Mouse (Mus musculus) midbrain, postnatal 0 days (tissue): ENCODE results near the gene Snai1. TPM values are rescaled to one million over a fixed set of nuclear protein-coding genes. Genes with fewer than 3 reads are reported as not detected.
A peak's percentile ranks its signal among the peaks of the same experiment; 100 is the strongest.

Experiments
- ATAC-seq: fragments of 200-750 bp; cut with Nextera tagmentation; 2 replicates; pipeline ENCODE4 v1.8.0; 2017; ENCODE audit warnings: moderate number of reproducible peaks, mild to moderate bottlenecking, moderate TSS enrichment, moderate library complexity; ENCODE audit not compliant: low FRiP score
- DNase-seq: peaks from one replicate; pipeline ENCODE4 v3.0.0-alpha.2; 2015; ENCODE audit warnings: low spot score
- H3K27ac ChIP-seq: fragments of 300-500 bp; sonication (generic); 2 replicates; pipeline ENCODE4 v1.5.1; 2014; ENCODE audit warnings: low read depth, mild to moderate bottlenecking, low read length, mixed read lengths
- H3K27me3 ChIP-seq: fragments of 300-500 bp; sonication (generic); 2 replicates; pipeline ENCODE4 v1.6.1; 2014; ENCODE audit warnings: low read length, control low read depth, mixed read lengths; ENCODE audit not compliant: insufficient read depth
- H3K36me3 ChIP-seq: fragments of 300-500 bp; sonication (generic); 2 replicates; pipeline ENCODE4 v1.6.1; 2014; ENCODE audit warnings: low read length, control low read depth, mixed read lengths; ENCODE audit not compliant: insufficient read depth
- H3K4me1 ChIP-seq: fragments of 300-500 bp; sonication (generic); 2 replicates; pipeline ENCODE4 v1.6.1; 2014; ENCODE audit warnings: mild to moderate bottlenecking, control low read depth, antibody characterized with exemption, low read length, mixed read lengths; ENCODE audit not compliant: insufficient read depth
- H3K4me2 ChIP-seq: fragments of 300-500 bp; sonication (generic); 2 replicates; pipeline ENCODE4 v1.6.1; 2014; ENCODE audit warnings: low read depth, mild to moderate bottlenecking, low read length, mixed read lengths; ENCODE audit not compliant: poor library complexity, severe bottlenecking
- H3K4me3 ChIP-seq: fragments of 300-500 bp; sonication (generic); 2 replicates; pipeline ENCODE4 v1.5.1; 2014; ENCODE audit warnings: low read depth, mild to moderate bottlenecking, low read length, moderate library complexity
- H3K9ac ChIP-seq: fragments of 300-500 bp; sonication (generic); replicated peaks from 2 replicates; pipeline ENCODE4 v1.6.1; 2014; ENCODE audit warnings: mild to moderate bottlenecking, low read length, moderate library complexity, mixed read lengths; ENCODE audit not compliant: poor library complexity, severe bottlenecking
- H3K9me3 ChIP-seq: fragments of 300-500 bp; sonication (generic); 2 replicates; pipeline ENCODE4 v1.6.1; 2016; ENCODE audit warnings: low read length, control low read depth
- CTCF ChIP-seq: IDR thresholded peaks from 2 replicates; pipeline ENCODE4 v1.5.1; 2016; ENCODE audit warnings: antibody characterized with exemption, mild to moderate bottlenecking
- WGBS: fragments of 180-500 bp; shearing (Covaris S2); extraction: QIAGEN DNeasy Blood & Tissue Kit; methylation state at CpG from one replicate; pipeline ENCODE4 v1.1.7; 2014; 5-methylcytosine and 5-hydroxymethylcytosine counted together
- polyA plus RNA-seq: library from polyadenylated mRNA; unstranded; fragments of >200 nt; fragmentation: Nextera tagmentation; extraction: Ambion mirVana; gene quantifications from 2 replicates; pipeline ENCODE4 v1.2.1, GENCODE M21; 2015
- total RNA-seq: library from RNA; depleted of rRNA; stranded (reverse); fragments of >200 nt; gene quantifications from 2 replicates; pipeline ENCODE4 v1.2.3, GENCODE M21; 2014; rRNA removed

Snai1 gene
- total and polyA plus RNA-seq, 2 experiments from 2014 or later: 0.71 to 3.8 TPM

DNA sequence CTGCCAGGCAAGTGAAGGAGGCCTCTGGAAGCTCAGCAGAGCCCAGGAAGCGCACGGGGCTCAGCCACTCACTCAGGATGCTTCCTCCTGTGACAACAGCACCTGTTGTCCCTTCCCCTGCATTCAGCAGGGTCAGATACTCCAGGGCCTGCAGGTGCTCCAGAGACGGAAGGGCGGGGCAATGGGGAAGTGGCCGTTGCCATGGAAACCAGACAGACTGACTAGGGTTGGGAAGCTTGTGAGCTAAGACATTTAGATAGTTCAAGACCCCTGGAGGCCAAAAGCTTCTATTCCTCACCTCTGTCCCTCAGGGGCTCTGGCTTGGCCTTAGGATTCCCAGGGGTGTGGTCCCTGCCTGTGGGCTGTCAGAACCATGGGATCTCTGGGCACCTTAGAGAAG, 40.5 kb downstream of the Snai1 start:
- Histone ChIP-seq H3K27ac (no peak overlapping the region), H3K4me2 (no peak overlapping the region), H3K36me3 (no peaks in the 10 kb centered on the region), H3K9me3 (no peaks in the 10 kb centered on the region), H3K4me1 (no peaks in the 10 kb centered on the region), H3K4me3 (no peak overlapping the region), H3K9ac (no peak overlapping the region), H3K27me3 (no peaks in the 10 kb centered on the region)
- TF ChIP-seq CTCF: no peak
- no peak for ATAC-seq
- WGBS: 26% methylated on average over 5 of the region's 5 CpGs
- no peak for DNase-seq

DNA sequence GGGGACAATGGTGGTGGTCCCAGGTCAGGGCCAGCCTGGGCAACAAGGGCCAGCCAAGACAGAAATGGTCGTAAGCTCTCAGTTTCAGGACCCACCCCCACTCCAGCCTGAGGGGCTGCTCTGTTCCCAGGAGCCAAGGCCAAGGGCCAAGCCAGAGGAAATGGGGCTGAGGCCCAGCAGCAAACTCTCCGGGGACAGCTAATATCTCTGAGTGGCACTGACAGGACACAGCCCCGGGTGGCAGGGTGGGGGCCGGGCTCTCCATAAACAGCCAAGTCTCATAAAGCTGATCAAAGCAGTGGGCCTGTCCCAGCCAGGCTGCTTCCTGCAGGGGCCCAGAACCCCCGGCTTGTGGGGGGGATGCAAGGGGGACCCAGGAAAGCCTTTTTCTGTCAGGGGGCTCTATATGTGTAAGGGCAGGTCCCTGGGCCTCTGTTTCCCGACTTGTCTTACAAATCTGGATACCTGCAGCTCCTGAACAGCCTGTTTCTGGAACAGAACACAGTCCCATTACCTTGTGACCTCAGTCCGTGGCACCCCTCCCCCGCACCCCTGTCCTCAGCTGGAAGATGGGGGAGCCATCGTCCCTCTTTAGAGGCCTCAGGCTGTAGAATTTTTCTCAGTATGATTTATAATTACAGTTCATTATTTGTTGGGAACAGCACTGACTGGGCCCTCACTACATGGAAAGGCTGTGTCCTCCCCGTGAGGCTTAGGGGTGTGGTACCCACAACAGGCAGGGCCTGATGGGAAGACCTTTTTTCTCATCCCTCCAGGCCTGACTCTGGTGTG, 45.4 kb downstream of the Snai1 start:
- Histone ChIP-seq H3K9me3 (no peaks in the 10 kb centered on the region), H3K4me3 (no peak overlapping the region), H3K9ac (no peak overlapping the region), H3K36me3 (no peaks in the 10 kb centered on the region), H3K27ac (no peak overlapping the region), H3K4me2 (no peak overlapping the region), H3K27me3 (no peaks in the 10 kb centered on the region), H3K4me1 (no peaks in the 10 kb centered on the region)
- ATAC-seq: no peak
- TF ChIP-seq CTCF: no peak
- DNase-seq: no peak
- WGBS: 47% methylated on average over 10 of the region's 10 CpGs

DNA sequence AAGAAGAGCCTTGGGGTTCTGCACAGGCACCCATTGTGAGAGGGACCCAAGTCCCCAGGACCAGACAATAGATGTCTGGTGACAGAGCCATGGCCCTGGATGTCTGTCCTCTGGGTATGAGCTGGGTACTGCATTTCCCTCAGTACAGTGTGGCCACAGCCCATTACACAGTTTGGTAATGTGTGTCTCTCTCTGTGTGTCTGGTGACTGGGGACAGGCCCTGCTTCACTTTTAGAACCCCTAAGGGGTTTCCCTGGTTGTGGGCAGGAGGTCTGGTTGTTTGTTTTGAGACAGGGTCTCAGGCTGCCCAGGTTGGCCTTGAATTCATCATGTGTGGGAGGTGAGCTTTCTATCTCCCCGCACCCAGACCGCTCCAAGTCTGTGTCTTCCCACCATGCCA, 47.3 kb downstream of the Snai1 start:
- ATAC-seq: no peak
- no peak overlapping the region for H3K27ac ChIP-seq
- H3K36me3 ChIP-seq: no peaks in the 10 kb centered on the region
- 84% methylated on average over 2 of the region's 2 CpGs for WGBS
- H3K27me3 ChIP-seq: no peaks in the 10 kb centered on the region
- no peak overlapping the region for H3K4me3 ChIP-seq
- DNase-seq: no peak
- no peak overlapping the region for H3K4me2 ChIP-seq
- no peak for TF ChIP-seq CTCF
- no peaks in the 10 kb centered on the region for H3K9me3 ChIP-seq
- no peaks in the 10 kb centered on the region for H3K4me1 ChIP-seq
- H3K9ac ChIP-seq: no peak overlapping the region

DNA sequence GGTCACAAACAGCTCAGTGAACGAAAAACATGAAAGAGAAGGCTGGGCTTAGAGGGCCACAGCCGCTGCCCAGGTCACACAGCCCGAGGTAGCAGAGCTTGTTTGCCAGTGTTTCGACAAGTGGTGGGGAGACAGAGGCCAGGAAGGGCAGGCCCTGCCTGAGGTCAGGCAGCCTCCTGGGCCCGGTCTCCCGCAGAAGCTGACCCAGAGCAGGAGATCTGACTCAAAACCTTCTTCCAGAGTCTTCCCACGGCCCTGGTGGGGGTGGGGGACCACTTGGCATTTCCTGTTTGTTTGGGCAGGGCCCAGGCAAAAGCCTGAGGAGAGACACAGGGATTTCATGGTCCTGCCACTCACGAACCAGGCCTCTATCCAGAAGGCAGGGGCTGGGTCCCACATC, 48.0 kb downstream of the Snai1 start:
- H3K4me2 ChIP-seq: no peak overlapping the region
- ATAC-seq: no peak
- DNase-seq: no peak
- no peaks in the 10 kb centered on the region for H3K27me3 ChIP-seq
- WGBS: 40% methylated on average over 8 of the region's 8 CpGs
- H3K4me1 ChIP-seq: no peaks in the 10 kb centered on the region
- no peak overlapping the region for H3K4me3 ChIP-seq
- no peak overlapping the region for H3K27ac ChIP-seq
- TF ChIP-seq CTCF: no peak
- no peaks in the 10 kb centered on the region for H3K9me3 ChIP-seq
- H3K36me3 ChIP-seq: no peaks in the 10 kb centered on the region
- no peak overlapping the region for H3K9ac ChIP-seq

DNA sequence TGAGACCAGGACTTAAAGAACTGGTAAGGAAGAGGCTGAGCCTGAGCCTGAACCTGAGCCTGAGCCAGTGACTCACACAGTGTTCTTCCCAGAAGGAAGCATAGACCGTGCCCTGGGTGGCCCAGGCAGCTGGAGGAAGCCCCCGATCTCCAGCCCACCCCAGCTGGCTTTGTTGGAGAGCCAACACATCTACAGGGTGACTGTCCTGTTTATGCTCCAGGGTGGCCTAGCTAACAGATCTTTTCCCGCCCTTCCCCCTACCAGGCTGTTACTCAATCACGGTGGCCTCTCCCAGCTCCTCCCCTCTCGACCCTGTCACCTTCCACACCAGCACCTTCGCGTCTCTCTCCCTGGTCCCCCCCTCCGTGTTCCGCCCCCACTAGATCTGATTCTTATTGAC, 49.0 kb downstream of the Snai1 start:
- 38% methylated on average over 9 of the region's 9 CpGs for WGBS
- TF ChIP-seq CTCF: no peak
- no peak overlapping the region for H3K4me3 ChIP-seq
- H3K27ac ChIP-seq: no peak overlapping the region
- H3K9ac ChIP-seq: no peak overlapping the region
- no peak overlapping the region for H3K4me2 ChIP-seq
- DNase-seq (no peak), ATAC-seq (no peak)
- no peaks in the 10 kb centered on the region for H3K27me3 ChIP-seq
- no peaks in the 10 kb centered on the region for H3K36me3 ChIP-seq
- H3K4me1 ChIP-seq: no peaks in the 10 kb centered on the region
- H3K9me3 ChIP-seq: no peaks in the 10 kb centered on the region

DNA sequence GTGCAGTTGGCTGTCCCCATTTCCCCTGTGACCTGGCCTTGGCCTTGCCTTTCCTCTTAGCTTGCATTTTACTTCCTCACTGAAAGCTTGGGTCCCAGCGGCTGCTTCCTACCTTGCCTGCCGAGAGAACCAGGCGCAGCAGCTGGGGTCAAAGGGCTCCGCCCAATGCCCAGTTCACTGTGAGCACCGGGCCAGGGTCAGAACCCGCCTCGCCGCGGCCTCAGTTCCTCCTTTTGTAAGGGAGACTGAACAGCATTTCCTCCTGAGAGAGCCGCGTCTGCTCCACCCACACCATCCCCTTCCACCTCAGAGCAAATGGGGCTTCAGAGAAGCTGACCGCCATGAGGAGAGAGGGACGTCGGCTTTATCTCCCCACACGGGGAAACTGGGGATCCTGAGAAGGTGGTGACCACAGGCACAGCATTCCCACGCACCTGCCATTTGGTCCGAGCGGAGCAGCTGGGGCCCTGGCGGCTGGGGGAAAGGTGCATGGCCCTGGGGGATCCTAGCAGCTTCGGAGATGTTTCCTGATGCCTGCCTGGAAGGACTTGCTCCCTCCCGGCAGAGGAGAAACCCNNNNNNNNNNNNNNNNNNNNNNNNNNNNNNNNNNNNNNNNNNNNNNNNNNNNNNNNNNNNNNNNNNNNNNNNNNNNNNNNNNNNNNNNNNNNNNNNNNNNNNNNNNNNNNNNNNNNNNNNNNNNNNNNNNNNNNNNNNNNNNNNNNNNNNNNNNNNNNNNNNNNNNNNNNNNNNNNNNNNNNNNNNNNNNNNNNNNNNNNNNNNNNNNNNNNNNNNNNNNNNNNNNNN, 51.0 kb downstream of the Snai1 start:
- 23% methylated on average over 21 of the region's 21 CpGs for WGBS
- no peaks in the 10 kb centered on the region for H3K4me1 ChIP-seq
- ATAC-seq (no peak), DNase-seq (no peak)
- TF ChIP-seq CTCF: no peak
- H3K27ac ChIP-seq: peak overlapping the region; percentile 26; the same call in 1 of the 2 replicates
- H3K36me3 ChIP-seq: no peaks in the 10 kb centered on the region
- no peak overlapping the region for H3K4me2 ChIP-seq
- H3K9me3 ChIP-seq: no peaks in the 10 kb centered on the region
- H3K4me3 ChIP-seq: 0 out of 2 replicates have a peak overlapping the region, but pooled peaks have one; percentile 2
- 0 out of 2 replicates have a peak overlapping the region, but pooled peaks have one; percentile 29 for H3K9ac ChIP-seq
- no peaks in the 10 kb centered on the region for H3K27me3 ChIP-seq

Other genes starting within 250 kb of the Snai1 start
- 64.1 and 88.3 TPM in 2 replicates for gene B4galt5, start 189.0 kb upstream of the Snai1 start, total RNA-seq
- gene B4galt5, start 189.0 kb upstream of the Snai1 start, polyA plus RNA-seq: 29.1 and 35.6 TPM in 2 replicates
- gene Slc9a8, start 116.5 kb upstream of the Snai1 start, total RNA-seq: 30.6 and 36.2 TPM in 2 replicates
- 17.9 TPM in 2 replicates for gene Slc9a8, start 116.5 kb upstream of the Snai1 start, polyA plus RNA-seq
- gene Rnf114, start 45.5 kb upstream of the Snai1 start, total RNA-seq: 78.2 and 83.4 TPM in 2 replicates
- gene Rnf114, start 45.5 kb upstream of the Snai1 start, polyA plus RNA-seq: 84.2 and 84.9 TPM in 2 replicates
- gene Spata2, start 45.3 kb upstream of the Snai1 start, total RNA-seq: 39.2 and 41.5 TPM in 2 replicates
- gene Spata2, start 45.3 kb upstream of the Snai1 start, polyA plus RNA-seq: 27.6 and 29.9 TPM in 2 replicates
- 191 and 233 TPM in 2 replicates for gene Ube2v1, start 93.9 kb downstream of the Snai1 start, total RNA-seq
- 402 and 414 TPM in 2 replicates for gene Ube2v1, start 93.9 kb downstream of the Snai1 start, polyA plus RNA-seq
- gene Gm20431, start 123.3 kb downstream of the Snai1 start, total RNA-seq: not detected in 2 replicates
- gene Gm20431, start 123.3 kb downstream of the Snai1 start, polyA plus RNA-seq: 11.2 and 12.0 TPM in 2 replicates
- gene Cebpb, start 150.7 kb downstream of the Snai1 start, total RNA-seq: 5.8 and 8.0 TPM in 2 replicates
- 4.4 and 5.4 TPM in 2 replicates for gene Cebpb, start 150.7 kb downstream of the Snai1 start, polyA plus RNA-seq
- 45.5 and 65.9 TPM in 2 replicates for gene Tmem189, start 151.6 kb downstream of the Snai1 start, total RNA-seq
- gene Tmem189, start 151.6 kb downstream of the Snai1 start, polyA plus RNA-seq: 33.5 and 35.3 TPM in 2 replicates